Mouse (Mus musculus): ENCODE measurements around the gene Coq6. TPM values are rescaled to one million over a fixed set of nuclear protein-coding genes. Genes with fewer than 3 reads are reported as not detected.
A peak's percentile ranks its signal among the peaks of the same experiment; 100 is the strongest.

Coq6 gene
- total RNA-seq, 2 experiments from 2014 or later, result 25.5 to 28.8 TPM

DNA sequence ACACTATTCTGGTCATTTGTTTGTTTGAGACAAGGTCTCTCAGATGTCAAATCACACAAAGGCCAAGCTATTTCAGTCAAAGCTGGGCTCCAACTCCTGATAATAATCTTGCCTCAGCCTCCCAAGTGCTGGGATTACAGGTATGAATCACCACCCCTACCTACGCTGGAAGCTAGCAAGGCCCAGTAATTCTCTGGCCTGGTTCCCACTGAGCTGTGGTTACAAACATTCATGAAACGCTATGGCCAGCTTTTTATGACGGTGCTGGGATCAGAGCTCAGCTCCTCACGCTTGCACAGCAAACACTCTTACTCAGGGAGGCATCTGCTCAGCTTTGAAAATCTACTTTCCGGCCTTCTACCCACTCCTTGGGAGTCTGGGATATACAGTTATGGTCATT, 32.4 kb downstream of the Coq6 start:
- DNase-seq, result no peak

DNA sequence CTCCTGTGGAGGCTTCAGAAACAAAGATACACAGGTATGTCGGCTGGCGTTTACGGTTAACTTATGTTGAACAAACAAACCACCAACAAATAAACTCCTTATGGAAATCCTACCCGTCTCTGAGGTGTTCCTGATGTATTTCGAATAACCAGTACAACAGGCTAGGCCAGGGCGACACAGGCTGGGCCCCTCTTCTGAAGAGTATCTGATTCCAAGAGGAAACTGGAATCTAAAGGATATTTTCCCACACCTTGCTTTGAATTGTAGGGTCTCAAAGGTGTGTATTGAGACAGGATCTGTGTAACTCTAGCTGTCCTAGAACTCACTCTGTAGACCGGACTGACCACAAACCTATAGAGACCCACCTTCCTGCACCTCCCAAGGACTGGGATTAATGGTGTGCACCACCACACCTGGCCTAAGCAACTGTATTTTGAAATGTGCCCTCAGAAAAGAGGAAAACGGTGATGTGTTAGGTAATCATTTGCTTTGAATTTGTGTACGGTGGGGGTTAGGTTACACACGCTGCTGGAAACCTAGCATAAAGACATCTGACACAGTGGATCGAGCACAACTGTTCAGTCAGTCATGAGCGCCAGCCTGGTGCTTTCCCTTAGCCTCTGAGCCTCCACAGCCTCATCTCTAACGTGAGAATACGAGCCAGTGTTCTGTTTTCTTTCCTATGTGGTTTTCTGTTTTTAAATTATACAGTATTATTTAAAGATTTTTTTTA, 35.7 kb downstream of the Coq6 start:
- DNase-seq, result no peak

DNA sequence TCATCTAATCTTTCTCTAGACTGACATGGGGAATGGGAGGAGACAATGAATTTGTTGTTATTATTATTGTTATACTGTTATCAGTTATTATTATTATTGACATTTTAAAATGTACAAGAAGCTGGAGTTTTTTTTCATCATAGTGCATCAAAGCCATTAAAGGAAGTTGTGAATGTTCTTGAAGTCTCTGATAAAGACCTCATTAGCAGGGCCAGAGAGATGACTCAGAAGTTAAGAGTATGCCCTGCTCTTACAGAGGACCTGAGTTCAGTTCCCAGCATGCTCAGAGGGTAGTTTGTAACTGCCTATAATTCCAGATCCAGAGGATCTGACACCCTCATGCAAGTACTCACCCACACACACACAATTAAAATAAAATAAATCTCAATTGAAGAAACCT, 36.2 kb downstream of the Coq6 start:
- DNase-seq, result no peak

DNA sequence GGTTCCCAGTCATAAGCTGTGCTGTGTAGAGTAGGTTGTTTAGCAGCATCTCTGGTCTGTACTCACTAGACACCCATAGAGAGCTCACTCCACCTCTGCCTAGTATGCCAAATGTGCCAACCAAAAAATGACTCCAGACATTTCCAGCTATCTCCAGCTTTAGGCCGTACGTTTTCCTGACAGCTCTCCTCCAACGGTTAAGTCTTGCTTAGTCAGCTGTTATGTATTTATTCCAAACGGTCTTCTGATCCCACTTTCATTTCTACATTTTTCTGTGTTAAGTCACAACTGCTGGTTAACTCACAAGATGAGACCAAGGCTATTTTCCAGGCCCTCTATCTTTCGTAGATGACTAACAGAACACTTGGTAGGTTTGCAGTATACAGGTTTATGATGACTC, 37.2 kb downstream of the Coq6 start:
- DNase-seq, result no peak

DNA sequence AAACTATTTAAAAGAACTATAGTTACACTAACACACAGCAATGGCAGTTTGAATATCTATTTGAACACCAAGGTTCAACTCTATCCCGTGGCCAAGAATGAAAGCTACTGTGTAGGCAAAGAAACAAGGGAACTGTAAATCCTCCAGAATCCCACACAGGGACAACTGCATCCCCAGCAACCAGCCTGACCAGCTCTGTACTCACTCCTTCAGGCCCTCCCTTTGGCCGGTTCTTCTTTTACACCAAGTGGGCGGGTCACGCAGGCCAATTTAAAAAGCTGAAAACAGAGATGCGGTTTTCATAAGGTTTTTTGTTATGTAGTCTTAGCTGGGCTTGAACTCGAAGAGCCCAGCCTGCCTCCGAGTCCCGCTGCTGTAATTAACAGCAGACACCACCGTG, 37.7 kb downstream of the Coq6 start:
- DNase-seq, result no peak

DNA sequence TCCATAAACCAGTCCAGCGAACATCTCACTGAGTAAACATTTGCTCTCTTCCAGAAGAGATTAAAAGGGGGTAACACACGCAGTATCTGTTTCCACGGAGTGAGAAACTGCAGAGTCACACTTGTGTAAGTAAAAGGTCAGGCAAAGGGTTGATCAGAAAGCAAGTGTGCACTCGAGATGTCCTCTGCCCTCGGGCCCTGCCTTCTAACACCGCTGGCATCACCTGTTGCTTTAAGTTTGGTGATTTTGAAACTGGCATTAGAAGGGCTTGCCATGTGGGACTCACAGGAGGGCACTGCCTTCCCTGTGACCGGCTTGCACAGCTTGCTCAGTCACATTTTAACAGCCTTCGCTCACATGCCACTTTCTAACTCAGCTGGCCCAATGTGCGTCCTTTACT, 38.2 kb downstream of the Coq6 start:
- no peak for DNase-seq

DNA sequence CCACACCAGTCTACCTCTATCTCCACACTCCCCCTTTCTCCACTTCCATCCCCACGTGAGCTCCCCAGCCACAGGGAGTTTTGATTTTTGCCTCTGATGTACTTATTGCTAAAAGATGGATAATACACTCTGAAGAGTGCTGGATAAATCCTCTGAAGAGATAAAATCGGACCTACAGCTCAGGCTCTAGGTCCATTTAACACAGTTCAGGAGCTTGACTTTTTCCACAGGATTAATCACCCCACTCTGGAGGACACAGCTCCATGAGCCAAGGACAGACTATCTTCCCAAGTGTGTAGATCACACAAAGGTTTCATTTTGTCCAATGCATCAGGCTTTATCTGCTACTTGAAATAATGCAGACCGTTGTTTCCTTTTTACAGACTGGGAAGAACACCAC, 38.6 kb downstream of the Coq6 start:
- DNase-seq, result no peak

DNA sequence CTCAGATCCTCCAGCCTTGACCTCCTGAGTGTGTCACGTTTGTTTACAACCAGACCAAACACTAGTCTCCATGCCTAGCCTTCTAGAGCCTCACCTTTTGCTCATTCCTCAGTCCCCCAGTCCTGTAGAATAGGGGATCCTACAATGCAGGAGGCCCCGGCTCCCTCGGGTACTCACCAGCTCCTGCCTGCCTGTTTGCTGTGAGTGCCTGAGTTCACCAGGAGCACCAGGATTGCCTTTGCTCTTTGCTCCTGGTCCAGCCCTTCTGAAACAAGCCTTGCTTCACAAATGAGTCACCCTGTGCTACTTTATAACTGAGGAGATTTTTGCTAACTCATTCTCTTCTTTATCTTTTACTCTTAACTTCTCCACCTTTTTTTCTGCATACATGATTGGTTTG, 39.2 kb downstream of the Coq6 start:
- DNase-seq, result no peak

DNA sequence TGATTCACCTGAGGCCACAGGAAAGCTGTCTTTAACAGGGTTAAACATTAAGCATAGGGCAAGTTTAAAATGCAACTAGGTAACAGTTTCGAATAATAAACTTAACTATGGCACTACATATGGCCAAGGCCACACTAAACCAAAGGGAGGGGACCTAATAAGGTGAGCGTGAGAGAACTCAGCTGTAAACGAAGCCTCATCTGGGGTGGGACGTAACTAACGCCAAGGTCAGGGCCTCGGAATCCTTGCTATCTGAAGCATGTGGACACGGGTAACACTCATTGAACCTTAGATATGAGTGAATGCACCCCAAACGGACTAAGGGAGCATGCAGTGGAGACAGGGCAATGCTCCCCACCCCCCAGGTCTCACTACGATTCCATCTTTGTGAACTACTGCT, 41.5 kb downstream of the Coq6 start:
- DNase-seq, result no peak

DNA sequence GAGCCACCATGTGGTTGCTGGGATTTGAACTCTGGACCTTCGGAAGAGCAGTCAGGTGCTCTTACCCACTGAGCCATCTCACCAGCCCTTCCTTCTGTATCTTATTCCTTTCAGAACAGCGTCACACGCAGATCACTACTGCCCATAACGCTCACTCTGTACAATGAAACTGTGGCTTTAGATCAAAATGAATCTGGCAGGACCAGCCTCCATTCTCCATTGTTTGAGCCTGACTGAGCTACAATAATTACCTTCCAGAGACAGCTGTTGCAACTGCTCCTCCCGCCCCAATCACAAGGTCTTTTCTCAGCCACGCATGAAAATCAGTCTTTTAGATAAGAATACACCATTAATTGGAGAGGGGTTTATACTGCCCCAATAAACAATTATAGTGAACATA, 43.1 kb downstream of the Coq6 start:
- no peak for DNase-seq

DNA sequence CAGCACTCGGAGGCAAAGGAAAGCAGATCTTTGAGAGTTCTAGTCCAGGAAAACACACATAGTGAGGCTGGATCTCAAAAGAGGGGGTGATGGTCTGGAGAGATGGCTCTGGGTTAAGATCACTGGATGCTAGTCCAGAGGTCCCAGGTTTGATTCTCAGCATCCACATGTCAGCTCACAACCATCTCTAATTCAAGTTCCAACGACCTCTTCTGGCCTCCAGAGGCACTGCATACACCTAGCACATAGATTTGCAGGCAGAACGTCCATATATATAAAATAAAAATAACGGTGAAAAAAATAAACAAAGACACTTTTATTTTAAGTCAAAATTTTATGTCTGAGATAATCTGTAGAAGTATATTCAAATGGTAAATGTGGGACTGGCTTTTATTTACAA, 45.8 kb downstream of the Coq6 start:
- DNase-seq, result no peak

DNA sequence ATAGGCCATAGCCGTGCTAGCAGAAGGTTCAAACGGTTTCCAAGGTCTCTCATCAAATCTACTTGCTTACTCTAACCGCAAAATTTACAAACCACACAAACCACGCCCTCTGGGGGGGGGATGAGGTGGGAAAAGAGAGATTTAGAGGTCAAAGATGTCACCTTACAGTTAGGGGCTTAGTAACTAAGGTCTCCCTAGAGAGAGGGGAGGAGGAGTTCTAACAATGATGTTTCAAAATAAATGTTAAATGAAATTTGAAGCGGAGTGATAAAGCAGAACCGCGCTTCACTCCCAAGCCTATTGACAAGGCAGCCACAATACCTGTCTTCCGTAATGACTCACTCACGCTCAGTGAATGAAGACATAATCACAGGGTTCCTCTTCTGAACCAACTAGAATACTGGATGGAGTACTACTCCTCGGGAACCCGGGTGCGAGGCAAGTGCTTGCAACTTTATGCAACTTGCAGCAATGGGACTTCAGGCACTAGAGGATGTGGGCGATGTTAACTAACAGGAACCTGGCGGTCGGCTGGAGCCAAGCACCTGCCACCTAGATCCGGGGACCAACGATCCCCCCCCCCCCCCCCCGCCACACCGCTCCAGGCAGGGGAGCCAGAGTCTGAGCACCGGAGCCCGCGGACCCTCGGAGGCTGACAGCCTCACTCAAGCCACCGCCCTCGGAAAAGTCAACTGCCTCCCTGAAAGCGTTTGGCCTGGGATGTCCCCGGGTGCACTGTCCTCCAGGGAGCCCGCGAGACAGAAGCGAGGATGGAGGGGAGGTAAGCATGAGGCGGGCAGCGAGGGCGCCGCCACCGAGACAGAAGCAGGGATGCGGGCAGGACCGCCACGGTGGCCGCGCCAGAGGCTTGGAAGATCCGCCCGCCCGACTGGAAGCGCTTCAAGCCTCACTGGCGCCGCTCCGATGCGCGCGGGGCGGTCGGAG, 46.7 kb downstream of the Coq6 start:
- DNase-seq, result no peak

DNA sequence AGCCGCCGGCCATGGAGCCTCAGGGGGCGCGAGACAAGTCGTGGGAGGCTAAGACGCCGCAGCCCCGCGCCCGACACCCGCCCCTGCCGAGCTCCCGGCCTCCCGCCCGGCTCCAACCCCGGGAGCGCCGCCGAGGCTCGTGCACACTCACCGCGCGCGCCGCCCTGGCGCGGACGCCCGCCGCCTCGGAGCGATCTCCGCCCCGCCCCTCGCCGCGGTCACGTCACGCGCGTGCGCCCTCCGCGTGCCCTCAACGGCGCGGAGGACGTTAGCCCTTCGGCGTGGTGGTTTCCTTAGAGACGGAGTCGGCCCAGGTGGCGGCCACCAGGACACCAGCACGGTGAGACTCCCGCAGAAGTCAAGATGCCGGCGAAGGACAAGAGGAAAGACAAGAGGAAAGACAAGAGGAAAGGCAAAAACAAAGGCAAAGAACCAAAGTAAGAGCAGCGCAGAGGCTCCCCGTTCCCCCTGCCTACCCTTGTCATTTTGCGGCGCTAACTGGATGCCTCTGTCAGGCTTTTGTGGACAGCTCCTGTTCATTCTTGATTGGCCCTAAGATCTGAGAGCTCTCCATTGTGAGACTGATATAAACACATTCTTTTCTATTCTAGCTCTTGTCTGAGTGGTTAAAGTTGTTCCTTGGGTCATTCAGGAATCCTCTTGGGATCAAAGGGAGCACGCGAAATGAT, 47.5 kb downstream of the Coq6 start, which contains the start of the genes Entpd5 and Bbof1:
Gene Entpd5 (minus strand): TSS at position 211 of the 689 bp plus-strand sequence.
Gene Bbof1 (plus strand): TSS at position 253 of the 689 bp plus-strand sequence.
- DNase-seq, result peak; percentile 84

DNA sequence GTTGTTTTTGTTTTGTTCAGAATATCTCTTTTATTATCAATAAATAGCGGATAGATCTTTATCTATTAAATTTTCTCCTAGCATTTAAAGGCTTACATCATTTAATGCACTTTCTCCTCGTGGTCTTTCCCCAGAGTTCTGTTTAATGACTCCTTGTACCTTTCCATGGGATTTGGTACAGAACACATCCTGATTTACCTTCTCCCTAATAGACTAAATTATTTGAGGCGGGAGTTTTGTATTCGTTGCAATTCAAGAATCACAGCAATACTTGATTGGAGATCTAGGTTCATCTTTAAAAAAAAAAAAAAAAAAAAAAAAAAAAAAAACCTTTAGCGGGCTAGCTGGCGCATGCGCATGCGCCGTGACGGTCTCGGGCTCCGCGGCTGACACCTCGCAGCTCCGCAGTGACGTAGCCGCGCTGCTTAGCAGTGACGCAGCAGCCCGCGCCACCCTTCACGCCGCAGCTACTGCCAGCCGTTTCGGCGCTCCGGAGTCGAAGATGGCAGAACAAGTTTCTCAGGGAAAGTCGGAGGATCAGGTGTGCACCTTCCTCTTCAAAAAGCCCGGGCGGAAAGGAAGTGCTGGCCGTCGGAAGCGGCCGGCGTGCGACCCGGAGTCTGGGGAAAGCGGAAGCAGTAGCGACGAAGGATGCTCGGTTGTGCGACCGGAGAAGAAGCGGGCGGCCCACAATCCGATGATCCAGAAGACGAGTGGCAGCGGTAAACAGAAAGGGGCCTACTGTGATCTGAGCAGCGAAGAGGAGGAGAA, 55.6 kb downstream of the Coq6 start, which contains the start of gene Rnf113a2:
Gene Rnf113a2 (plus strand): TSS at position 363 of the 771 bp plus-strand sequence.
- DNase-seq, result peak; percentile 82

DNA sequence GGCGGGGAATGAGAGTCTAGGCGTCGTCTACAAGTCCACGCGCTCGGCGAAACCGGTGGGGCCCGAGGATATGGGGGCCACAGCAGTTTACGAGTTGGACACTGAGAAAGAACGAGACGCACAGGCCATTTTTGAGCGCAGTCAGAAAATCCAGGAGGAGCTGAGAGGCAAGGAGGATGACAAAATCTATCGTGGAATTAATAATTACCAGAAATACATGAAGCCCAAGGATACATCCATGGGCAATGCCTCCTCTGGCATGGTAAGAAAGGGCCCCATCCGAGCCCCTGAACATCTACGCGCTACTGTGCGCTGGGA, 56.1 kb downstream of the Coq6 start:
- no peak for DNase-seq

Other genes starting within 250 kb of the Coq6 start
- gene Dnal1, start 247.3 kb upstream of the Coq6 start, total RNA-seq (2021), result 1 to 10 TPM; 6.9 to 7.2 TPM
- under 1 TPM; 0.10 to 0.24 TPM for gene Pnma1, start 213.2 kb upstream of the Coq6 start, total RNA-seq (2021)
- 1 to 10 TPM; 8.0 to 9.9 TPM for gene Elmsan1, start 142.8 kb upstream of the Coq6 start, total RNA-seq (2021)
- gene Ptgr2, start 76.4 kb upstream of the Coq6 start, total RNA-seq (2021), result 10 to 100 TPM; 78.4 to 80.6 TPM
- 10 to 100 TPM; 15.9 to 17.8 TPM for gene Zfp410, start 44.8 kb upstream of the Coq6 start, total RNA-seq (2021)
- under 1 TPM; 0.64 to 0.83 TPM for gene Fam161b, start 176 bp downstream of the Coq6 start, total RNA-seq (2021)
- 10 to 100 TPM; 11.3 to 16.7 TPM for gene Entpd5, start 47.4 kb downstream of the Coq6 start, total RNA-seq (2021)
- gene Bbof1, start 47.4 kb downstream of the Coq6 start, total RNA-seq (2021), result 1 to 10 TPM; 1.2 to 1.7 TPM
- 1 to 10 TPM; 6.1 to 6.4 TPM for gene Rnf113a2, start 55.5 kb downstream of the Coq6 start, total RNA-seq (2021)
- gene Aldh6a1, start 89.3 kb downstream of the Coq6 start, total RNA-seq (2021), result 10 to 100 TPM; 78.8 to 88.1 TPM
- 1 to 10 TPM; 7.4 to 8.5 TPM for gene Lin52, start 89.8 kb downstream of the Coq6 start, total RNA-seq (2021)
- gene Vsx2, start 208.1 kb downstream of the Coq6 start, total RNA-seq (2021), result not detected